Mouse (Mus musculus) hindbrain, embryonic 15.5 days (tissue): ENCODE measurements at regions not wholly inside any gene's neighbourhood (a gene's known extent, or its start where the extent isn't known, plus 50 kb on each side); places are given as distances from the start of the nearest gene placed in this dataset.
A peak's percentile ranks its signal among the peaks of the same experiment; 100 is the strongest.

Experiments used
- ATAC-seq: fragments of 200-750 bp; cut with Nextera tagmentation; 2 replicates; pipeline ENCODE4 v1.8.0; 2017; ENCODE audit warnings: low read depth, moderate number of reproducible peaks, moderate TSS enrichment; ENCODE audit not compliant: low FRiP score
- H3K27ac ChIP-seq: fragments of 300-500 bp; sonication (generic); replicated peaks from 2 replicates; pipeline ENCODE4 v1.5.1; 2015; ENCODE audit warnings: mild to moderate bottlenecking, inconsistent platforms
- H3K27me3 ChIP-seq: fragments of 300-500 bp; sonication (generic); 2 replicates; pipeline ENCODE4 v1.6.1; 2015; ENCODE audit warnings: control low read depth, inconsistent platforms
- H3K36me3 ChIP-seq: fragments of 300-500 bp; sonication (generic); 2 replicates; pipeline ENCODE4 v1.6.1; 2015; ENCODE audit warnings: control low read depth, inconsistent platforms
- H3K4me1 ChIP-seq: fragments of 300-500 bp; sonication (generic); replicated peaks from 2 replicates; pipeline ENCODE4 v1.6.1; 2015; ENCODE audit warnings: control low read depth, inconsistent platforms
- H3K4me2 ChIP-seq: fragments of 300-500 bp; sonication (generic); 2 replicates; pipeline ENCODE4 v1.6.1; 2015; ENCODE audit warnings: moderate library complexity, mild to moderate bottlenecking, inconsistent platforms
- H3K4me3 ChIP-seq: fragments of 300-500 bp; sonication (generic); 2 replicates; pipeline ENCODE4 v1.5.1; 2015; ENCODE audit warnings: mild to moderate bottlenecking, inconsistent platforms
- H3K9ac ChIP-seq: fragments of 300-500 bp; sonication (generic); 2 replicates; pipeline ENCODE4 v1.6.1; 2015; ENCODE audit warnings: inconsistent platforms
- H3K9me3 ChIP-seq: fragments of 300-500 bp; sonication (generic); 2 replicates; pipeline ENCODE4 v1.6.1; 2016; ENCODE audit warnings: control low read depth, inconsistent platforms
- WGBS: fragments of 180-500 bp; shearing (Covaris S2); methylation state at CpG from one replicate; pipeline ENCODE4 v1.1.7; 2015; 5-methylcytosine and 5-hydroxymethylcytosine counted together

- WGBS = 12% methylated on average over 9 of the region's 9 CpGs
- Histone ChIP-seq H3K9me3 (no peaks in the 10 kb centered on the region), H3K27ac (peak overlapping the region; percentile 45), H3K4me2 (peak overlapping the region; percentile 53), H3K36me3 (no peaks in the 10 kb centered on the region), H3K9ac (no peak overlapping the region), H3K4me1 (peaks cover 19% of the 10 kb centered on the region), H3K27me3 (no peaks in the 10 kb centered on the region), H3K4me3 (peak overlapping the region; percentile 28)
- peak; percentile 93 for ATAC-seq
Observed at GRCm38 (mm10) chr1:41810318-41810964, 885.1 kb upstream of the Pou3f3 start.

GRCm38 (mm10) chr1:41811130-41811529, 884.4 kb upstream of the Pou3f3 start:
- WGBS = 50% methylated on average over 3 of the region's 3 CpGs
- Histone ChIP-seq H3K9me3 (no peaks in the 10 kb centered on the region), H3K9ac (no peak overlapping the region), H3K4me2 (no peak overlapping the region; the same call in 1 of the 2 replicates), H3K4me1 (peaks cover 19% of the 10 kb centered on the region), H3K4me3 (no peak overlapping the region), H3K27me3 (no peaks in the 10 kb centered on the region), H3K36me3 (no peaks in the 10 kb centered on the region), H3K27ac (0 out of 2 replicates have a peak overlapping the region, but pooled peaks have one; percentile 45)
- no peak for ATAC-seq

GRCm38 (mm10) chr1:41812071-41812470, 883.5 kb upstream of the Pou3f3 start:
- Histone ChIP-seq H3K9me3 (no peaks in the 10 kb centered on the region), H3K4me1 (peaks cover 19% of the 10 kb centered on the region), H3K4me3 (no peak overlapping the region), H3K4me2 (0 out of 2 replicates have a peak overlapping the region, but pooled peaks have one; percentile 4), H3K27me3 (no peaks in the 10 kb centered on the region), H3K9ac (no peak overlapping the region), H3K36me3 (no peaks in the 10 kb centered on the region), H3K27ac (no peak overlapping the region)
- 20% methylated on average over 7 of the region's 7 CpGs for WGBS
- 0 out of 2 replicates have a peak, but pooled peaks have one; percentile 27 for ATAC-seq

GRCm38 (mm10) chr1:41814032-41815005, 881.2 kb upstream of the Pou3f3 start:
- Histone ChIP-seq H3K4me3 (no peak overlapping the region), H3K4me2 (no peak overlapping the region), H3K27ac (no peak overlapping the region), H3K27me3 (0 out of 2 replicates have a peak, but pooled peaks cover 2% of the 10 kb centered on the region), H3K36me3 (no peaks in the 10 kb centered on the region), H3K9me3 (no peaks in the 10 kb centered on the region), H3K9ac (no peak overlapping the region), H3K4me1 (peaks cover 19% of the 10 kb centered on the region)
- peak; percentile 52; the same call in 1 of the 2 replicates for ATAC-seq
- 25% methylated on average over 10 of the region's 10 CpGs for WGBS

- no peak overlapping the region for H3K4me3 ChIP-seq
- no peak overlapping the region for H3K4me2 ChIP-seq
- 0 out of 2 replicates have a peak, but pooled peaks cover 2% of the 10 kb centered on the region for H3K27me3 ChIP-seq
- no peaks in the 10 kb centered on the region for H3K36me3 ChIP-seq
- no peak overlapping the region for H3K9ac ChIP-seq
- WGBS = 84% methylated on average over 4 of the region's 4 CpGs
- H3K4me1 ChIP-seq = peaks cover 19% of the 10 kb centered on the region
- ATAC-seq = no peak
- H3K27ac ChIP-seq = no peak overlapping the region
- H3K9me3 ChIP-seq = no peaks in the 10 kb centered on the region
Observed at GRCm38 (mm10) chr1:41815021-41815420, 880.5 kb upstream of the Pou3f3 start.

GRCm38 (mm10) chr1:41822742-41823141, 872.8 kb upstream of the Pou3f3 start:
- Histone ChIP-seq H3K36me3 (no peaks in the 10 kb centered on the region), H3K4me2 (no peak overlapping the region), H3K4me1 (no peaks in the 10 kb centered on the region), H3K27ac (no peak overlapping the region), H3K9me3 (no peaks in the 10 kb centered on the region), H3K4me3 (no peak overlapping the region), H3K27me3 (0 out of 2 replicates have a peak, but pooled peaks cover under 1% of the 10 kb centered on the region), H3K9ac (no peak overlapping the region)
- 70% methylated on average over 5 of the region's 5 CpGs for WGBS
- ATAC-seq = no peak

- 75% methylated on average over 4 of the region's 4 CpGs for WGBS
- Histone ChIP-seq H3K4me3 (no peak overlapping the region), H3K4me1 (no peaks in the 10 kb centered on the region), H3K4me2 (no peak overlapping the region), H3K36me3 (no peaks in the 10 kb centered on the region), H3K9me3 (no peaks in the 10 kb centered on the region), H3K27me3 (no peaks in the 10 kb centered on the region), H3K9ac (no peak overlapping the region), H3K27ac (no peak overlapping the region)
- no peak for ATAC-seq
Observed at GRCm38 (mm10) chr1:41825223-41825622, 870.3 kb upstream of the Pou3f3 start.

- 85% methylated on average over 2 of the region's 2 CpGs for WGBS
- Histone ChIP-seq H3K4me1 (no peaks in the 10 kb centered on the region), H3K27me3 (no peaks in the 10 kb centered on the region), H3K4me3 (no peak overlapping the region), H3K36me3 (no peaks in the 10 kb centered on the region), H3K27ac (no peak overlapping the region), H3K9ac (no peak overlapping the region), H3K9me3 (no peaks in the 10 kb centered on the region), H3K4me2 (no peak overlapping the region)
- ATAC-seq = no peak
Observed at GRCm38 (mm10) chr1:41831641-41832040, 863.9 kb upstream of the Pou3f3 start.
